Mouse (Mus musculus) c-Kit-positive CD71-positive TER-119-positive erythroid progenitor cells, embryonic 14.5 days (primary cell): ENCODE results near the gene Scap.
"Not testable (repeated sequence)": the region's sequence is repeated elsewhere in the genome, so short reads cannot be mapped to it uniquely, and the experiment has no call there.

Experiments
- DNase-seq: peaks from one replicate; pipeline ENCODE4 v3.0.0-alpha.2; 2013; ENCODE audit warnings: low spot score

Scap gene

GRCm38 (mm10) chr9:110330913-110331312, 2.2 kb upstream of the Scap start:
- DNase-seq: not testable (repeated sequence)

GRCm38 (mm10) chr9:110333896-110334259, 790 bp downstream of the Scap start:
- no peak for DNase-seq

DNA sequence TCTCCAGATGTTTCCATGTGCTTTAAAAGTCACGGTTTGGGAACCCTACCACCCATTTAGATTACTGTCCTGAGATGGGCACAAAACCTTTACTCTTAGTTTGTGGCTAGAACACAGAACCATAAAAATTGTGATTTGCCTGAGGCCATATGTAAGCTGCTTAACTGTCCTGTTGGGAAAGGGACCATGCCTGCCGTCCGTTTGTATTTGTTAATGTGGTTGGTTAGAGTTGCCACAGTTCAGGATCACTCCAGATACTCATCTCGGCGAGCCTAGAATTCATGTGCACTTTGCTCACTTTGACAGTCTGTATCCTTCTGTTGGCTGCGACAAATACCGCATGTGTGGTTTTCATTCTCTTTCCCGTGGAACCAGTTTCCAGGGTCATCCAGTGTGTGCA, 1.8 kb downstream of the Scap start:
- no peak for DNase-seq

- no peak for DNase-seq
These were observed 7.1 kb downstream of the Scap start for GRCm38 (mm10) chr9:110340037-110340750.

GRCm38 (mm10) chr9:110342008-110342407, 8.9 kb downstream of the Scap start:
- no peak for DNase-seq

GRCm38 (mm10) chr9:110343805-110344204, 10.7 kb downstream of the Scap start:
- DNase-seq: no peak

DNA sequence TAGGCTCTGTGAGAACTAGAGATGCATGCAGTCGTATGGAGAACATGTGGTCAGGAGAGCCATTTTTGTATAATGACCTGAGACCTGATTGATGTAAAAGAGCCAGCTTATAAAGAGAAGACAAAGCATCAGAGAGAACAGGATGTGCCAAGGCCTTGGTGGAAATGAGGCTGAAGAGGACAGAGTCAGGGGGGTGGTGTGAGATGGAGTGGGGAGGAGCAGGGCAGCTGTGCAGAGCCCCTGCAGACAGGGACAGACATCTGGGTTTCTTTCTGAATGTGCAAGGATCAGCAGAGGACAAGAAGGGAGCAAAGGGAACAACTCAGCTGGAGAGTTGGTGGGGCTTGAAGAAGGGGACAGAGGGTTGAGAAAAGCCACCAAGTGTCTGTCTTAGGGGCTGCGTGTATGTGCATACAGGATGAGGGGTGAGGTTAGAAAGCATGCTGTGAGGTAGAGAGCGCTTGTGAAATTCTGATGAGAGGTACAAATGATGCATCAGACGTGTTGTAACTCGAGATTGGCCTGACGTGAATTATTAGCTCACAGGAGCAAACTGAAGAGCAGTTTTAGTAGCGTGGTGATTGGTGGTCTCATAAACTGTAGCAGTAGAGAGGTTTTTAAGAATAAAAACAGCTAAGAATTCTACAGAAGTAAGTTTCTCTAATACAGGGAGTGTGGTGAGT, 12.1 kb downstream of the Scap start:
- DNase-seq: no peak

DNA sequence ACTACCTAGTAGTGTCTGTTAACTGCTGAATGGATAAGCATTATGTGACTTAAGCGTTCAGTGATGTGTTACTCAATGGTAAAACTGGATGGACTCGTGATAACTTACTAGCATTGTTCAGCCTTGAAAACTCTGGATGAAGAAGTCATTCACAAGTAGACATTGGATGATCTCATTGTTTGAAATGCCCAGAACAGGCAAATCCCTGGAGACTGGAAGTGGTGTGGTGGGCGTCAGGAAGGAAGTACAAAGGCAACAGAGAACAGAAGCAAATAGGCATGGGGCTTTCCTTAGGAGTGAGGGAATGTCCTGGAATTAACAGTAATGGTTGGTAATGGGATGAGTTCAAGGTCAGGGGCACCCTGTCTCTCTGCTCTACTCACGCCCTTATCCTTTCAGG, 15.8 kb downstream of the Scap start:
- no peak for DNase-seq

- DNase-seq: no peak
These were observed 17.1 kb downstream of the Scap start for GRCm38 (mm10) chr9:110350188-110350587.

GRCm38 (mm10) chr9:110350612-110351011, 17.5 kb downstream of the Scap start:
- DNase-seq: no peak

DNA sequence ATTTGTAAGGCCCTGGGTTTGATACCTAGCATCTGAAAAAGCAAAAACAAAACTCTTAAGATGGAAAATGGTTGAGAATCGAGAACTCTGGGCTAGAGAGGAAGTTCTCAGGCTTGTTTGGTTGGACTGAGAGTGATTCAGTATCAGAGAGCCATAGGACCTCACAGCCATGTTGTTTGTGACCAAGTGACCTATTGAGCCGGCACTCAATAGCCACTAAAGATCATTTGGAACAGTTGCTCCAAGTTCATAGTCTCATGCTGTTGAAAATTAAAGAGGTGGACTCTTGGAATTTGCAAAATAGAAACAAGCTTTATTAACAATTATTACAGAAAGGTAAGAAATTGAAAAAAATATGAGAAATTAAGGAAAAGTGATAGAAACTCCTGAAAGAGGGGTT, 18.3 kb downstream of the Scap start:
- DNase-seq: no peak

DNA sequence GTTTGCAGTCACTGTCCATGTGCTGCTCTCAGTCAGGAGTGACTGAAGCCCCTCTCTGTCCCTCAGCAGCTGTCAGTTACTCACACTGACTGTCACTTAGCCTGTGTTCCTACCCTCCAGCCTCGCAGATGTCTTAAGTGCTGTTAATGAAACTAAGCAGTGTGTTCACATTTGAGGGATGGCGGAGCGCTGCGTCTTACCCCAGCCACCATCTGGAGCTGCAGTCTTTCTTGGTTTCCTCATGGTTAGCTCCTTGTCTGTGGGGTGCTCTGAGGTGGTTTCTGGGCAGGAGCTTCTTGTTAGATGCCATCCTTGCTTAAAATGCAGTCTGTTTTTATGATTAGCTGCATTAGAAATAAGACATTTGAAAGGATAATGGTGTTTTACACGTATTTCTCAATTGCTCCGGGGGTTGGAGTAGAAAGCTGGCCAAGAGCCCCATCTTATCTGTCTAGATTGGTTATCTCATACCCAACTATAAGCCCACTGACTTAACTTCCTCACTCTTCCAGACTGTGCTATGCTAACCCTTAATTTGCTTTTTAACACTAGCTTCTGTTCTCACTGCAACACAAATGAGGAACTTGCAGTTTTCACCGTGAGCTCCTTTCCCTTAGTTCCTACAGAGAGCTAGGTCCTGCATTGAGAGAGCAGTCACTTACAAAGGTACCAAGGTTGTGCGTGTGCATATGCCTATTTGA, 19.0 kb downstream of the Scap start:
- DNase-seq: no peak

DNA sequence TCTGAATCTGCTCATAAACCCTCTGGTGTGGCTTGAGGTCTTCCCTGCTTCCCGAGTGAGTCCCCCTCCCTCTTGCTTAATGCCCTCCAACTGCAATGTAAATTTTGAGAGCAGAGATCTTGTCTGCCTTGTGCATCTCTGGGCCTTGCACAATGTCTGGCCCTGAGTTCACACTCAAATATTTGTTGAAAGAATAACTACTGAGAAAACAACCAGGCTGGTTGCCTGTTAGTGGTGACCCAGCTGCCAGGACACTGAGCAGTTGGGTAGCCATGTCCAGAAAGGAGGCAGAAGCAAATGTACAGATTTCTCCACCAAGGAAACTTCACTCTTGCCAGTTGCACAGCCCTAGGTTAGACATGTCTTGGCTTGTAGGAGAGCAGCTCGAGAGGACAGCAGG, 25.3 kb downstream of the Scap start:
- DNase-seq: no peak

- no peak for DNase-seq
These were observed 28.2 kb downstream of the Scap start for GRCm38 (mm10) chr9:110361299-110361698.

DNA sequence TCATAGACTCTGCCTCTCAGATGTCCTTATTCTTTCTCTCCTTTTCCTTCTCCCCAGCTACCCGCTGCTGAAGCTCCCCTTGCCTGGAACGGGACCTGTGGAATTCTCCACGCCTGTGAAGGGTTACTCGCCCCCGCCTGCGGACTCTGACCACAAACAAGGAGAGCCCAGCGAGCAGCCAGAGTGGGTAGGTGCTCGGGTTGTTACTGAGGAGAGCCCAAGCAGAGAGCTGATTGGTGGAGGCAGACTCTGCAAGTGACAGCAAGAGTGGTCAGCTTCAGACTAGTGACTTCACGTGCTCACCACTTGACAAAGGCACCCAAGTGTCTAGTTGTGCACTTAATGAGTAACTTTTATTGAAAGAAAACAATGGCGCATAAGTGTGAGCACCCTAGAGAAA, 29.2 kb downstream of the Scap start:
- DNase-seq: no peak

DNA sequence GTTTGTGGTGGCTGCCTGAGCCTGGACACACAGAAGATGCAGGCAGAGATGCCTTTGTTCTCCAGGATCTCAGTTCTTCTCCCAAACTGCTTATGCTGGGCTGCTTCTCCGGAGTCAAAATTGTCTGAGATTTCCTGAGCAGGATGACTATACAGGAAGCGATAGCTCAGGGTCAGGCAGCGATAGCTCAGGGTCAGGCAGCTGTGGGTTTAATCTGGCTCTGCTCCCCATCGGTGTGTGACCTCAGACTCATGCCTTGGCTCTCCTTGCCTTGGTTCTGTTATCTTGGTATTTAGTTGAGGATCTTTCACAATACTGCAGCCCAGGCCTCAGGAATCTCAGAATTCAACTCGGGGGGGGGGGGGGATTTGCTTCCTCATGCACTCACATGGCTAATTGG, 33.7 kb downstream of the Scap start:
- no peak for DNase-seq

DNA sequence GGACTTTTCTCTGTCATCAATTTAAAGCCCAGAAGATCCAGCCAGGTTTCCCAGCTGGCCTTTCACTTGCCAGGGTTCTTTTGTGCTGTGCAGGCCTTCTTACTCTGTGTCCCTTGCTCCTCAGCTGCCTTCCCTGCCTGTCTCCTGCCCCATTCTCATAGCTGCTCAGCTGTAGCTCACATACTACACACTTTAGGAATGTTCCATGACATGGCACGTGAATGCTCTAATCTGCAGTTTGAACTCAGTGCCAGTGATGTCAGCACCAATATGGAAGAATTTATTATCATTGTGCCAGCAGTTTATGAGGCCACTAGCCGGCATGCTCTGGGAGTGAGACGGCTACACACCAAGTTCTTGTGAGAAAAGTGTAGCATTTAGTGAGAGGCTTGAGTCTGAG, 36.8 kb downstream of the Scap start:
- DNase-seq: no peak

DNA sequence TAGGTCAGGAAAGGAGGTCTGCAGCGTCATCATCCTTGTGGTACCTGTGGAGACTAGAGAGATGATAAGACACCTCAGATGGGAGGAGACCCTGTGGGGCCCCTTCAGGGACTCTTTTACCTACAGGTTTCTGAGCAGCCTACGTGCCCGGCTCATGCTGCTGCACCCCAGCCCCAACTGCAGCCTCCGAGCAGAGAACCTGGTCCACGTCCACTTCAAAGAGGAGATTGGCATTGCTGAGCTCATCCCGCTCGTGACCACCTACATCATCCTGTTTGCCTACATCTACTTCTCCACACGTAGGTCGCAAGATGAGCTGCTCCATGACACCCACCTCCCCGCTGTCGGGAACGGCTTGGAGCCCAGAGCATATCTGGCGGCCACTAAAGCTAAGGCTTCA, 40.8 kb downstream of the Scap start:
- DNase-seq: no peak

- no peak for DNase-seq
These were observed 42.6 kb downstream of the Scap start for GRCm38 (mm10) chr9:110375668-110376067.

DNA sequence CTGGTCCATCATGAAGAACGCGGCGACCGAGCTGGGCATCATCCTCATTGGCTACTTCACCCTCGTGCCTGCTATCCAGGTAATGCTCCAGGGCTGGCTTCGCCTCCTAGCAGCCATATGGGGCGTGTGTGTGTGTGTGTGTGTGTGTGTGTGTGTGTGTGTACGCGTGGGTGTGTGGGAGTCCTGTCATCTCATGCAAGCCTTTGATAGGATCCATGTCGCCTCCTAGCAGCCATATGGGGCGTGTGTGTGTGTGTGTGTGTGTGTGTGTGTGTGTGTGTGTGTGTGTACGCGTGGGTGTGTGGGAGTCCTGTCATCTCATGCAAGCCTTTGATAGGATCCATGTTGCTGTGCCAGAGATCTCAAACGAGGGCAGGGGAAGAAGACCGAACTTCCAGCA, 44.6 kb downstream of the Scap start:
- DNase-seq: not testable (repeated sequence)

DNA sequence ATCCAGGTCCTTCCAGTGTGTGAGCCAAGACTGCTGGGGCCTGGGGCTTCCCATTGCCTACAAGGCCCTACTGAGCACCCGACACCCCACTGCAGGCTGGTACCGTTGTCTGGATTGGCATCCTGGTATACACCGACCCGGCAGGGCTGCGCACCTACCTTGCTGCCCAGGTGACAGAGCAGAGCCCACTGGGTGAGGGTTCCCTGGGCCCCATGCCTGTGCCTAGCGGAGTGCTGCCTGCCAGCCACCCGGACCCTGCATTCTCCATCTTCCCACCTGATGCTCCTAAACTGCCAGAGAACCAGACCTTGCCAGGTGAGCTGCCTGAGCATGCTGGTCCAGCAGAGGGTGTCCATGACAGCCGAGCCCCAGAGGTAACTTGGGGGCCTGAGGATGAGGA, 46.3 kb downstream of the Scap start:
- no peak for DNase-seq

- DNase-seq: no peak
These were observed 47.6 kb downstream of the Scap start for GRCm38 (mm10) chr9:110380662-110381061.

- DNase-seq: no peak
These were observed 48.2 kb downstream of the Scap start for GRCm38 (mm10) chr9:110381292-110381691.
